Mouse (Mus musculus) forebrain, embryonic 14.5 days (tissue): ENCODE measurements around the gene Rabac1. TPM values are rescaled to one million over a fixed set of nuclear protein-coding genes. Genes with fewer than 3 reads are reported as not detected.

ENCODE experiments used
- ATAC-seq: fragments of 200-750 bp; cut with Nextera tagmentation; 2 replicates; pipeline ENCODE4 v1.8.0; 2017; ENCODE audit warnings: mild to moderate bottlenecking, moderate library complexity
- DNase-seq: peaks from one replicate; pipeline ENCODE4 v3.0.0-alpha.2; 2015; ENCODE audit warnings: low spot score
- H3K27ac ChIP-seq: fragments of 300-500 bp; sonication (generic); 2 replicates; pipeline ENCODE4 v1.5.1; 2014; ENCODE audit warnings: low read depth, mild to moderate bottlenecking, control low read depth, low read length, moderate library complexity
- H3K27me3 ChIP-seq: fragments of 300-500 bp; sonication (generic); replicated peaks from 2 replicates; pipeline ENCODE4 v1.6.1; 2014; ENCODE audit warnings: low read length, control low read depth, mixed read lengths; ENCODE audit not compliant: control insufficient read depth, insufficient read depth
- H3K36me3 ChIP-seq: fragments of 300-500 bp; sonication (generic); 2 replicates; pipeline ENCODE4 v1.6.1; 2014; ENCODE audit warnings: low read length, control low read depth; ENCODE audit not compliant: control insufficient read depth, insufficient read depth
- H3K4me1 ChIP-seq: fragments of 300-500 bp; sonication (generic); 2 replicates; pipeline ENCODE4 v1.6.1; 2014; ENCODE audit warnings: antibody characterized with exemption, low read length, control low read depth; ENCODE audit not compliant: control insufficient read depth, insufficient read depth
- H3K4me2 ChIP-seq: fragments of 300-500 bp; sonication (generic); 2 replicates; pipeline ENCODE4 v1.6.1; 2014; ENCODE audit warnings: mild to moderate bottlenecking, control low read depth, low read length
- H3K4me3 ChIP-seq: fragments of 300-500 bp; sonication (generic); 2 replicates; pipeline ENCODE4 v1.5.1; 2014; ENCODE audit warnings: low read depth, low read length, control low read depth
- H3K9ac ChIP-seq: fragments of 300-500 bp; sonication (generic); 2 replicates; pipeline ENCODE4 v1.6.1; 2014; ENCODE audit warnings: mild to moderate bottlenecking, low read length, control low read depth, moderate library complexity
- H3K9me3 ChIP-seq: fragments of 300-500 bp; sonication (generic); replicated peaks from 2 replicates; pipeline ENCODE4 v1.6.1; 2016; ENCODE audit warnings: low read length, control low read depth, mixed read lengths; ENCODE audit not compliant: control insufficient read depth
- WGBS: fragments of 180-500 bp; shearing (Covaris S2); extraction: QIAGEN DNeasy Blood & Tissue Kit; methylation state at CpG from one replicate; pipeline ENCODE4 v1.1.7; 2014; 5-methylcytosine and 5-hydroxymethylcytosine counted together
- microRNA-seq: library from miRNA; unstranded; fragments of <30 nt; microRNA quantifications from one replicate; pipeline ENCODE4, GENCODE M21; 2016
- polyA plus RNA-seq: library from polyadenylated mRNA; unstranded; fragments of >200 nt; fragmentation: Nextera tagmentation; extraction: Ambion mirVana; gene quantifications from 2 replicates; pipeline ENCODE4 v1.2.1, GENCODE M21; 2014

Gene Rabac1
- polyA plus RNA-seq, 1 experiment from 2014 or later, result 248 TPM

DNA sequence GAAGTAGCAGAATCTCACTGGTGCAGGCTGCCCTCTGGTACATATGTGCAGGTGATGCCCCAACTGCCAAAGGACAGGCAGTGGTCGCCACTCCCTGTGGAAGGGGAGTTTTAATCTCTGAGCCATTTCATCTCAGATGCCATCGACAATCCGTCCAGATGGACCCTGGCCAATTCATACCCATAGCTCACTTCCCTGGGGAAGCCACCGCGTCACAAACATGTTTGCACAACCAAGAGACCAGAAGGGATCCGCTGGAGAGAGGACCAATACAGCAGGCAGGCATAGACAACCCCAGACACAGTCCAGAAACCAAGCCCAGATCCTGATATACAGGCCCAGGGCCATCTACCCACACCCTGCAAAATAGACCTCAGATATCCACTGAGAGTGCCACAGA lies 42.1 kb downstream of the Rabac1 start:
- H3K36me3 ChIP-seq, result peaks cover 21% of the 10 kb centered on the region
- H3K4me1 ChIP-seq, result peaks cover 8% of the 10 kb centered on the region; the same call in 1 of the 2 replicates
- peaks cover 62% of the 10 kb centered on the region for H3K27me3 ChIP-seq
- DNase-seq (no peak), ATAC-seq (no peak)
- H3K9me3 ChIP-seq, result no peaks in the 10 kb centered on the region
- no peak overlapping the region for H3K27ac ChIP-seq
- no peak overlapping the region for H3K9ac ChIP-seq
- no peak overlapping the region for H3K4me2 ChIP-seq
- no peak overlapping the region for H3K4me3 ChIP-seq
- WGBS, result 54% methylated on average over 6 of the region's 6 CpGs

Small RNA genes within 50 kb of the gene (microRNA-seq; reads per million reads assigned to microRNA genes)
- gene Mir7046, result 0.53 reads per million
- gene Mir7047, result 0.79 reads per million

Other genes with a start within 250 kb of the Rabac1 start
- not detected in 2 replicates for gene Gm4763, start 245.8 kb downstream of the Rabac1 start, polyA plus RNA-seq
- gene Cd177, start 212.4 kb downstream of the Rabac1 start, polyA plus RNA-seq, result 0.19 and 0.63 TPM in 2 replicates
- not detected in 2 replicates for gene Ceacam10, start 195.5 kb downstream of the Rabac1 start, polyA plus RNA-seq
- 36.6 and 42.2 TPM in 2 replicates for gene Gm9844, start 110.5 kb downstream of the Rabac1 start, polyA plus RNA-seq
- gene Lypd4, start 102.8 kb downstream of the Rabac1 start, polyA plus RNA-seq, result not detected in 2 replicates
- not detected in 2 replicates for gene Dmrtc2, start 102.7 kb downstream of the Rabac1 start, polyA plus RNA-seq
- 1,541 and 2,138 TPM in 2 replicates for gene Rps19, start 88.4 kb downstream of the Rabac1 start, polyA plus RNA-seq
- gene Cd79a, start 75.4 kb downstream of the Rabac1 start, polyA plus RNA-seq, result not detected in 2 replicates
- gene Arhgef1, start 69.8 kb downstream of the Rabac1 start, polyA plus RNA-seq, result 26.9 and 41.3 TPM in 2 replicates
- 0.70 and 1.1 TPM in 2 replicates for gene Gm4881, start 28.3 kb downstream of the Rabac1 start, polyA plus RNA-seq
- gene Atp1a3, start 33.2 kb upstream of the Rabac1 start, polyA plus RNA-seq, result 122 and 183 TPM in 2 replicates
- gene Grik5, start 99.6 kb upstream of the Rabac1 start, polyA plus RNA-seq, result 11.2 and 14.2 TPM in 2 replicates
- gene Zfp574, start 99.8 kb upstream of the Rabac1 start, polyA plus RNA-seq, result 18.9 and 28.4 TPM in 2 replicates
- 15.5 and 21.1 TPM in 2 replicates for gene Pou2f2, start 207.0 kb upstream of the Rabac1 start, polyA plus RNA-seq
- gene Dedd2, start 247.9 kb upstream of the Rabac1 start, polyA plus RNA-seq, result 10.8 and 12.5 TPM in 2 replicates
- gene Zfp526, start 248.7 kb upstream of the Rabac1 start, polyA plus RNA-seq, result 2.3 and 2.8 TPM in 2 replicates